Comparison of ENCODE assay signal across 7 mouse cellular contexts in the genomic region with DNA sequence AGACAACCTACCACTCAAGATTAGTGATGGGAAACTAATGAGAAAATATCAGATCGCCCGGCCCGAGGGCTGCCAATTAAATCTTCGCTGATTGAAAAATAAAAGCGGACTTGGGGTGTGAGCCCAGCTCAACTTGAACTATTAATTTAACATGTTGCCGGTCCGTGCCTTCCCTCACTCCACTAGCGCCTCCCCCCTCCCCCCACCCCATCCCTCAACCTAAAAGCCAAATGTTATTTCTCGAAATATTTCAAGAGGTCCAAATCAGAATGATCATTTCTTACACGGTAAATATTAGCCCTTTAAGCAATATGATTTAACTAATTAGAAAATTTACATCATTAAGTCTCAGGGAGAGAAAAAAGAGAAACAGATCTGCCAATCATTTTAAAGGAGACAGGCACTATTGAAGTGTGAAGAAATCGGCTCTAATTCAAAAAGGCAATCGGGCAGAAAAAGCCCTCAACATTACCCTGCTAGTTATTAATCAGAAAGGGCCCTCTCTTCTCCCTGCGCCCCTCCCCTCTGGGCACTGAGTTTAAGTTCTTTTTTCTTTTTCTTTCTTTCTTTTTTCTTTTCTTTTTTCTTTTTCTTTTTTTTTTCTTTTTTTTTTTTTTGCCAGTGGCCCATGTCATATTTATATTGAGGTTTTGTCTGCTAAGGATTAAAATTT.
DNase-seq lines count a peak whose midpoint lies in the region; ATAC-seq and TF ChIP-seq lines count a peak whose summit lies in the region.

No protein-coding gene starts in this region.

- no peak for ATAC-seq in neural tube, embryonic 11.5 days (ENCODE audit: insufficient read depth, low FRiP score, low TSS enrichment)
- ATAC-seq in forebrain, embryonic 16.5 days = peak; percentile 38
- no peak for ATAC-seq in liver, embryonic 14.5 days (ENCODE audit: insufficient read depth)

- DNase-seq in neural tube, embryonic 11.5 days (ENCODE audit: low spot score) = no peak
- DNase-seq in neural tube, embryonic 10.5 days (ENCODE audit: extremely low spot score, low spot score) = no peak
- DNase-seq in liver, embryonic 14.5 days (ENCODE audit: low read depth in 3 of 3, low spot score in 3 of 3) = no peak
- no peak for DNase-seq in adrenal gland, postnatal 10 days
- DNase-seq in cerebellum, postnatal 36 days = no peak
- DNase-seq in spleen, adult 12 weeks (ENCODE audit: low spot score) = no peak

- TF ChIP-seq EP300 in liver, embryonic 14.5 days (IDR thresholded peaks at IDR 0.05; ENCODE audit: low read depth) = no peak

- peaks cover 43% of the 10 kb centered on the region for H3K4me1 ChIP-seq in neural tube, embryonic 11.5 days (ENCODE audit: control insufficient read depth, insufficient read depth, low read length)
- H3K4me1 ChIP-seq in forebrain, embryonic 16.5 days (replicated peaks; ENCODE audit: control insufficient read depth, insufficient read depth, low read length) = peaks cover 65% of the 10 kb centered on the region
- H3K4me1 ChIP-seq in liver, embryonic 14.5 days (replicated peaks; ENCODE audit: control insufficient read depth in 2 of 2, insufficient read depth in 2 of 2, low read length in 1 of 2) = 0 out of 4 replicates have a peak, but pooled peaks cover 0 to 1% of the 10 kb centered on the region in 2 experiments

- 0 out of 2 replicates have a peak overlapping the region, but pooled peaks have one; percentile 45 for H3K27ac ChIP-seq in neural tube, embryonic 11.5 days (ENCODE audit: low read depth, low read length)
- peak overlapping the region; percentile 91 for H3K27ac ChIP-seq in forebrain, embryonic 16.5 days (ENCODE audit: low read length)
- H3K27ac ChIP-seq in liver, embryonic 14.5 days = no peak overlapping the region

- no peaks in the 10 kb centered on the region for H3K36me3 ChIP-seq in neural tube, embryonic 11.5 days (ENCODE audit: control insufficient read depth, insufficient read depth, low read length)
- H3K36me3 ChIP-seq in forebrain, embryonic 16.5 days (ENCODE audit: control insufficient read depth, insufficient read depth) = no peaks in the 10 kb centered on the region
- no peaks in the 10 kb centered on the region for H3K36me3 ChIP-seq in liver, embryonic 14.5 days (replicated peaks; ENCODE audit: control insufficient read depth, insufficient read depth, low read depth)

- 2% methylated on average over 13 of the region's 13 CpGs for WGBS in neural tube, embryonic 11.5 days
- under 1% methylated on average over 13 of the region's 13 CpGs for WGBS in forebrain, embryonic 16.5 days
- WGBS in liver, embryonic 14.5 days (ENCODE audit: insufficient replicate concordance) = 5% methylated on average over 13 of the region's 13 CpGs

- H3K4me2 ChIP-seq in neural tube, embryonic 11.5 days (ENCODE audit: low read depth) = peak overlapping the region; percentile 55
- H3K4me2 ChIP-seq in forebrain, embryonic 16.5 days (ENCODE audit: low read length) = peak overlapping the region; percentile 68
- H3K4me2 ChIP-seq in liver, embryonic 14.5 days (ENCODE audit: low read depth) = peak overlapping the region; percentile 44

- no peak for TF ChIP-seq CTCF in liver, embryonic 14.5 days (IDR thresholded peaks at IDR 0.05; ENCODE audit: low read depth)

- H3K4me3 ChIP-seq in neural tube, embryonic 11.5 days (ENCODE audit: low read depth, low read length) = peak overlapping the region; percentile 26
- peak overlapping the region; percentile 40 for H3K4me3 ChIP-seq in forebrain, embryonic 16.5 days (replicated peaks; ENCODE audit: low read length)
- H3K4me3 ChIP-seq in liver, embryonic 14.5 days (ENCODE audit: insufficient read depth in 1 of 2, low read depth in 2 of 2, low read length in 2 of 2) = no peak overlapping the region; a peak in 1 of 4 replicates

- no peaks in the 10 kb centered on the region for H3K9me3 ChIP-seq in neural tube, embryonic 11.5 days (ENCODE audit: control insufficient read depth, low read length)
- H3K9me3 ChIP-seq in forebrain, embryonic 16.5 days (ENCODE audit: control insufficient read depth, low read length) = no peaks in the 10 kb centered on the region
- no peaks in the 10 kb centered on the region for H3K9me3 ChIP-seq in liver, embryonic 14.5 days (ENCODE audit: control insufficient read depth, low read length)

- H3K27me3 ChIP-seq in neural tube, embryonic 11.5 days (ENCODE audit: control insufficient read depth, insufficient read depth, low read length) = peaks cover 11% of the 10 kb centered on the region; the same call in 1 of the 2 replicates
- H3K27me3 ChIP-seq in forebrain, embryonic 16.5 days (replicated peaks; ENCODE audit: control insufficient read depth, insufficient read depth, low read length) = 0 out of 2 replicates have a peak, but pooled peaks cover 2% of the 10 kb centered on the region
- peaks cover 95% of the 10 kb centered on the region for H3K27me3 ChIP-seq in liver, embryonic 14.5 days (ENCODE audit: control insufficient read depth, insufficient read depth, low read length)

- H3K9ac ChIP-seq in neural tube, embryonic 11.5 days (ENCODE audit: low read length) = 0 out of 2 replicates have a peak overlapping the region, but pooled peaks have one; percentile 9
- H3K9ac ChIP-seq in forebrain, embryonic 16.5 days (replicated peaks; ENCODE audit: low read depth, low read length) = peak overlapping the region; percentile 32
- no peak overlapping the region for H3K9ac ChIP-seq in liver, embryonic 14.5 days (replicated peaks)

Comparison
In these comparisons a context has a peak if more than half of its experiments do, and no peak if none do; other contexts are left out.
1. H3K4me3 ChIP-seq: peak in neural tube, embryonic 11.5 days (single experiment) and forebrain, embryonic 16.5 days (single experiment); none in liver, embryonic 14.5 days (0 of 2).
2. Peak in every context shown above with its lines, with median percentiles within 50 percentile points of each other: H3K4me2 ChIP-seq.